Mouse (Mus musculus) liver, adult 2 months (tissue): ENCODE measurements at regions not wholly inside any gene's neighbourhood (a gene's known extent, or its start where the extent isn't known, plus 50 kb on each side); places are given as distances from the start of the nearest gene placed in this dataset.

Experiments
- CTCF ChIP-seq: fragments of 200-500 bp; IDR thresholded peaks from 2 replicates; pipeline ENCODE4 v1.5.1; 2011; ENCODE audit warnings: low read depth, low read length, control low read depth
- POLR2A ChIP-seq: fragments of 200-500 bp; IDR thresholded peaks from 2 replicates; pipeline ENCODE4 v1.6.1; 2011; ENCODE audit warnings: low read length, control low read depth; ENCODE audit not compliant: insufficient read depth; ENCODE audit errors: extremely low read depth

- TF ChIP-seq CTCF (no peak), POLR2A (no peak)
These were observed 93.5 kb upstream of the Selenop start for GRCm38 (mm10) chr15:3174848-3175247.
